Mouse (Mus musculus) skeletal muscle tissue, adult 2 months (tissue): ENCODE measurements around the gene Trp53tg5.

Experiments
- DNase-seq: peaks from one replicate; pipeline ENCODE4 v3.0.0-alpha.2; 2012; ENCODE audit warnings: low read depth, low spot score

Trp53tg5 gene

GRCm38 (mm10) chr2:164473624-164474023 is at the start of gene Trp53tg5:
TSS of gene Trp53tg5 (minus strand) at chr2:164473724.
- no peak for DNase-seq

- DNase-seq = no peak
Measured at GRCm38 (mm10) chr2:164522280-164522679, 48.8 kb upstream of the Trp53tg5 start.

GRCm38 (mm10) chr2:164521841-164522240 is 48.3 kb upstream of the Trp53tg5 start:
- DNase-seq = peak; percentile 22

- DNase-seq = peak; percentile 47
Measured at GRCm38 (mm10) chr2:164520782-164521181, 47.3 kb upstream of the Trp53tg5 start.

GRCm38 (mm10) chr2:164519171-164519526 is 45.6 kb upstream of the Trp53tg5 start:
- DNase-seq = no peak

- DNase-seq = no peak
Measured at GRCm38 (mm10) chr2:164518266-164519170, 45.0 kb upstream of the Trp53tg5 start.

- peak; percentile 45 for DNase-seq
Measured at GRCm38 (mm10) chr2:164517485-164518221, 44.1 kb upstream of the Trp53tg5 start.

- DNase-seq = no peak
Measured at GRCm38 (mm10) chr2:164516592-164516991, 43.1 kb upstream of the Trp53tg5 start.

- DNase-seq = no peak
Measured at GRCm38 (mm10) chr2:164515897-164516296, 42.4 kb upstream of the Trp53tg5 start.

GRCm38 (mm10) chr2:164514916-164515315 is 41.4 kb upstream of the Trp53tg5 start:
- no peak for DNase-seq

- peak; percentile 33 for DNase-seq
Measured at GRCm38 (mm10) chr2:164513389-164513788, 39.9 kb upstream of the Trp53tg5 start.

- no peak for DNase-seq
Measured at GRCm38 (mm10) chr2:164512121-164512909, 38.8 kb upstream of the Trp53tg5 start.

- DNase-seq = no peak
Measured at GRCm38 (mm10) chr2:164510621-164511190, 37.2 kb upstream of the Trp53tg5 start.

GRCm38 (mm10) chr2:164507811-164508210 is 34.3 kb upstream of the Trp53tg5 start:
- DNase-seq = no peak

- DNase-seq = no peak
Measured at GRCm38 (mm10) chr2:164505619-164506347, 32.3 kb upstream of the Trp53tg5 start.

- no peak for DNase-seq
Measured at GRCm38 (mm10) chr2:164504919-164505318, 31.4 kb upstream of the Trp53tg5 start.

GRCm38 (mm10) chr2:164500511-164500910 is 27.0 kb upstream of the Trp53tg5 start:
- DNase-seq = no peak

GRCm38 (mm10) chr2:164499317-164499716 is 25.8 kb upstream of the Trp53tg5 start:
- no peak for DNase-seq

GRCm38 (mm10) chr2:164497691-164498268 is 24.3 kb upstream of the Trp53tg5 start:
- DNase-seq = no peak
